Mouse (Mus musculus) retina, postnatal 1 day (tissue): ENCODE measurements at regions not wholly inside any gene's neighbourhood (a gene's known extent, or its start where the extent isn't known, plus 50 kb on each side); places are given as distances from the start of the nearest gene placed in this dataset.
A peak's percentile ranks its signal among the peaks of the same experiment; 100 is the strongest.

ENCODE experiments used
- DNase-seq: peaks from one replicate; pipeline ENCODE4 v3.0.0-alpha.2; 2012

GRCm38 (mm10) chr11:41533009-41533408 is 467.6 kb downstream of the Gabrg2 start:
- no peak for DNase-seq

GRCm38 (mm10) chr11:41531971-41532896 is 468.4 kb downstream of the Gabrg2 start:
- DNase-seq = peak; percentile 3

- no peak for DNase-seq
Observed at GRCm38 (mm10) chr11:41524979-41525378, 475.7 kb downstream of the Gabrg2 start.

GRCm38 (mm10) chr11:41493277-41493676 is 507.4 kb downstream of the Gabrg2 start:
- DNase-seq = no peak

GRCm38 (mm10) chr11:41491966-41492365 is 508.7 kb downstream of the Gabrg2 start:
- no peak for DNase-seq

GRCm38 (mm10) chr11:41491279-41491678 is 509.4 kb downstream of the Gabrg2 start:
- DNase-seq = no peak

GRCm38 (mm10) chr11:41483881-41484280 is 516.8 kb downstream of the Gabrg2 start:
- no peak for DNase-seq

GRCm38 (mm10) chr11:41470938-41471633 is 529.6 kb downstream of the Gabrg2 start:
- DNase-seq = no peak

- no peak for DNase-seq
Observed at GRCm38 (mm10) chr11:41467330-41467729, 533.3 kb downstream of the Gabrg2 start.

GRCm38 (mm10) chr11:41433846-41434245 is 566.8 kb downstream of the Gabrg2 start:
- DNase-seq = peak; percentile 13

- peak; percentile 3 for DNase-seq
Observed at GRCm38 (mm10) chr11:41425592-41425991, 575.1 kb downstream of the Gabrg2 start.
